Mouse (Mus musculus): ENCODE results near the gene Fgfr2. TPM values are rescaled to one million over a fixed set of nuclear protein-coding genes. Genes with fewer than 3 reads are reported as not detected.

The Fgfr2 gene
- polyA plus RNA-seq, 1 experiment: 59.9 TPM

DNA sequence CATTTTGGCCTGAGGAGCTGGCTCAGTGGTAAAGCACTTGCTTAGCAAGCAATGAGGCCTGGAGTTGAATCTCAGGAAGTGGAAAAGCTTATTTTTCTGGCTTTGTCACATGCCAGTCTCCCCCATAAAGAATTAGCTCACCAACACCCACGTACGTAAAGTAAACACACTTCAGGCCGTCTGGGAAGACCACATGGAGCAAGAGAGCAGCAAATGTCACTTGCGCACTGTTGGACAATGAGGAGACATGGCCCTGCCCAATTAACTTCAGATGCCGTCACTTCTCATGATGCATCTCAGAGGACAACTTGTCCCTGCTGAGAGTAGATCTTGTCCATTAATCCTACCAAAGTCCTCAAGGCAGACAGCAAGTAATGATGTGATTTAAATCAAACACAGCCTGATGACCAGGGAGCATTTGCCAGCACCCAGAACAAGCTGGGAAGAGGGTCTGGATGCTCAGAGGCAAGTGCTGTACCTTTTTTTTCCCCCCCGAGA, 774.0 kb downstream of the Fgfr2 start:
- Histone ChIP-seq H3K4me3 (ENCODE audit: insufficient read depth, low read length) (no peak overlapping the region), H3K4me1 (ENCODE audit: control insufficient read depth, insufficient read depth, low read length) (peaks cover 13% of the 10 kb centered on the region; the same call in 1 of the 2 replicates), H3K27ac (ENCODE audit: insufficient read depth, low read length) (no peak overlapping the region)
- TF ChIP-seq CTCF (IDR thresholded peaks at IDR 0.05; ENCODE audit: borderline replicate concordance, insufficient read depth, low read length): no peak
- no peak for TF ChIP-seq POLR2A (IDR thresholded peaks at IDR 0.05; ENCODE audit: low read depth, low read length)

DNA sequence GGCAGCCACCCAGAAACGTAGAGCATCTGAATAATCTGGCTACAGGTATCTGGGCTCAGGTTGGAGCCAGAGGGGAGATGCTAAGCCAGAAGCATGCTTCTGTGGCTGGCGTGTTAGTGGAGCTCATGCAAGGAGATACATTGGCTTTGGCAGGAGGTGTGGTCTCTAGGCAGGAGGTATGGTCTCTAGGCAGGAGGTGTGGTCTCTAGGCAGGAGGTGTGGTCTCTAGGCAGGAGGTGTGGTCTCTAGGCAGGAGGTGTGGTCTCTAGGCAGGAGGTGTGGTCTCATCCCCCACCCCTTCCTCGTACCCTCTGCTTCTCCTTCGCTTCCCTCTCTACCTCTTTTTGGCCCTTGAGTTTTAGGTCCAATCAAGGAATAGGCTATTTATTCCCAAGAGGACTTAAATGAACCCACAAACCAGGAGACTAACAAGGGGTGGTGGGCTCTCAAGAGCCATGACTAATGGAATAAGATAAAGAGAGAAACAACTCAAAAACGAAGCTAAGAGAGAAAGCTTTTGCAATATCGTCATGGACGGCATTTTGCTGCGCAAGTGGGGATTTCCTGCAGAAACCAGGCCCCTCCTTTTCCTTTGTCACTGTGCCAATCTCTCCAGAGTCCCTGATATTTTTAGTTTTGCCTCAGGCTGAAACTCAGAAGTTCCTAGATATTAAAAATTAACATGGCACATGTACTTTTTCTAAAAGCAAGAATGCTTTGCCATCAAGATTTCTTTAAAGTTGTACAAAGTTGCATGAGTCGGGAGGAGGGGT, 775.7 kb downstream of the Fgfr2 start:
- no peak overlapping the region for H3K4me3 ChIP-seq (ENCODE audit: insufficient read depth, low read length)
- TF ChIP-seq CTCF (IDR thresholded peaks at IDR 0.05; ENCODE audit: borderline replicate concordance, insufficient read depth, low read length) (no peak), POLR2A (IDR thresholded peaks at IDR 0.05; ENCODE audit: low read depth, low read length) (no peak)
- H3K27ac ChIP-seq (ENCODE audit: insufficient read depth, low read length): no peak overlapping the region
- H3K4me1 ChIP-seq (ENCODE audit: control insufficient read depth, insufficient read depth, low read length): peaks cover 13% of the 10 kb centered on the region; the same call in 1 of the 2 replicates

DNA sequence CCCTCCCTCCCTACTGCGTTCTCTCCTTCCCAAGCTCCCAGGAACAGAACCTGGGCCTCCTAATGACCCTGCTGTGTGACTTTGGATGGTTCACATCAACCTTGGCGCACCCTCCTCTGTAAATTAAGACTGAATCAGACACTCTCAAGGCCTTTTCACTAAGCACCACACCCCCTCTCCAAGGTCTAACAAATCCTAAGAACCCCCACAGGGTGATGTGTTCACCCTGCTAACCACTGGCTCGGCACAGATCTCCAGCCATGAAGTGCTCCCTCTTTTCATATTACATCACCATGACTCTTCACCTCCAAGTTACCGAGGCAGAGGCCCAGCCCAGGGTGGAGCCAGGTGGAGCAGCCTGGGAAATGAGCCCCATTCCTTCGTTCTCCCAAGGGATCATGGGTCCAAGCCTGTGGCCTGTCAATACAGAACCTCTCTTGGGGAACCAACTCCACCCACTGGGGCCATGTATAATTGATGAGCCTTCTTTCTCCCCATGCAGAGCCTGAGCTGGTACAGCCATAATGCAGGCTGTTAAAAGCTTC, 777.6 kb downstream of the Fgfr2 start:
- TF ChIP-seq POLR2A (IDR thresholded peaks at IDR 0.05; ENCODE audit: low read depth, low read length) (no peak), CTCF (IDR thresholded peaks at IDR 0.05; ENCODE audit: borderline replicate concordance, insufficient read depth, low read length) (no peak)
- no peak overlapping the region for H3K4me3 ChIP-seq (ENCODE audit: insufficient read depth, low read length)
- no peak overlapping the region for H3K27ac ChIP-seq (ENCODE audit: insufficient read depth, low read length)
- peaks cover 13% of the 10 kb centered on the region; the same call in 1 of the 2 replicates for H3K4me1 ChIP-seq (ENCODE audit: control insufficient read depth, insufficient read depth, low read length)

DNA sequence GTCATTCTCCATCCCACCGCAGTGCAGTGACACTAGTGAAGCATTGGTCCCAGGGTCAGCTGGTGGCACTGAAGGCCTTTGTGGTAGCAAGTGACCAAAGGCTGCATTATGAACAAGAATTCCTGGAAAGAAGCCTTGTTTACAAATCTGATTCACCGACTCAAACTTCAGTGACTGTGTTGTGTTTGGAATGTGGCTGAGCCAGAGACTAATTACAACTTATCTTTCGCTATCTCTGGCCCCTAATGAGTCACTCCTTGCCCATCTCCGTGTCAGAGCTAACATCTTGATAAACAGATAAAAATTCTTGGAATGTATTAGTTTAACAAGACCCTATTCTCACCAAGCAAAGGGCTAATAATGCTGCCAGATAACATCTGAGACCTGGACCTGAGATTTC, 778.5 kb downstream of the Fgfr2 start:
- Histone ChIP-seq H3K4me1 (ENCODE audit: control insufficient read depth, insufficient read depth, low read length) (peaks cover 13% of the 10 kb centered on the region; the same call in 1 of the 2 replicates), H3K27ac (ENCODE audit: insufficient read depth, low read length) (no peak overlapping the region), H3K4me3 (ENCODE audit: insufficient read depth, low read length) (no peak overlapping the region)
- no peak for TF ChIP-seq CTCF (IDR thresholded peaks at IDR 0.05; ENCODE audit: borderline replicate concordance, insufficient read depth, low read length)
- TF ChIP-seq POLR2A (IDR thresholded peaks at IDR 0.05; ENCODE audit: low read depth, low read length): no peak

DNA sequence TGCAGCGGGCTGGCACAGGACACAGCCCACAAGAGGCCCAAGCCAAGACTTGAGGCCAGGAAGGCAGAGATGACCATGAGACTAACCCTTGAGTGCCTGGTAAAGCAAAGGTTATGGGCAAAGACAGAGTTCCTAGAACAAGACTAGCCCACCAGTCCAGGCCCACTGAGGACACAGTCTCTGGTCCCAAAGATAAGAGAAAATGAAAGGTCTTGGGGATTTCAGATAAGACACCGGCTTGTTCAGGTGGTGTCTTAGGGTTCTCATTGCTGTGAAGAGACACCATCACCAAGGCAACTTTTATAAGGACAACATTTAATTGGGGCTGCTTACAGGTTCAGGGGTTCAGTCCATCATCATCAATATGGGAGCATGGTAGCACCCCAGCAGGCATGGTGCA, 779.2 kb downstream of the Fgfr2 start:
- no peak overlapping the region for H3K4me3 ChIP-seq (ENCODE audit: insufficient read depth, low read length)
- H3K4me1 ChIP-seq (ENCODE audit: control insufficient read depth, insufficient read depth, low read length): peaks cover 13% of the 10 kb centered on the region; the same call in 1 of the 2 replicates
- no peak overlapping the region for H3K27ac ChIP-seq (ENCODE audit: insufficient read depth, low read length)
- TF ChIP-seq CTCF (IDR thresholded peaks at IDR 0.05; ENCODE audit: borderline replicate concordance, insufficient read depth, low read length): no peak
- TF ChIP-seq POLR2A (IDR thresholded peaks at IDR 0.05; ENCODE audit: low read depth, low read length): no peak

DNA sequence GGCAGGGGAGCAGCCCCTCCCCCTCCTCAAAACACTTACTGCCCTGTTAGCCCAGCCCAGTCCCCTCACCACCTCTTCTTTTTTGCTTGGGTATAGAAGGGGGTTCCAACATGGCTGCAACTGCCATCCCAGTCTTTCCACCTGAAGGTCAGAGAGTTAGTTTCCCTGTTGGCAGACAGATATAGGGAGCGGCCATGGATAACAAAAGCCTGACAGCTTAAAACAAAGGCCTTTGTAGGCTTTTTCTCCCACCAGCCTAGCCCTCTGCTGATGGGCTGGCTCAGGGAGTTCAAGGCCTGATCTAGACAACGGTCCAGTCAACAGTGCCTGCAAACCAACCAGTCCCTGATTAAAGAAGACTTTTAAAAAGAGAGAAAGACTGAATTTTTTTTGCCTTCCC, 780.0 kb downstream of the Fgfr2 start:
- Histone ChIP-seq H3K27ac (ENCODE audit: insufficient read depth, low read length) (no peak overlapping the region), H3K4me1 (ENCODE audit: control insufficient read depth, insufficient read depth, low read length) (peaks cover 13% of the 10 kb centered on the region; the same call in 1 of the 2 replicates), H3K4me3 (ENCODE audit: insufficient read depth, low read length) (no peak overlapping the region)
- TF ChIP-seq CTCF (IDR thresholded peaks at IDR 0.05; ENCODE audit: borderline replicate concordance, insufficient read depth, low read length) (no peak), POLR2A (IDR thresholded peaks at IDR 0.05; ENCODE audit: low read depth, low read length) (no peak)

DNA sequence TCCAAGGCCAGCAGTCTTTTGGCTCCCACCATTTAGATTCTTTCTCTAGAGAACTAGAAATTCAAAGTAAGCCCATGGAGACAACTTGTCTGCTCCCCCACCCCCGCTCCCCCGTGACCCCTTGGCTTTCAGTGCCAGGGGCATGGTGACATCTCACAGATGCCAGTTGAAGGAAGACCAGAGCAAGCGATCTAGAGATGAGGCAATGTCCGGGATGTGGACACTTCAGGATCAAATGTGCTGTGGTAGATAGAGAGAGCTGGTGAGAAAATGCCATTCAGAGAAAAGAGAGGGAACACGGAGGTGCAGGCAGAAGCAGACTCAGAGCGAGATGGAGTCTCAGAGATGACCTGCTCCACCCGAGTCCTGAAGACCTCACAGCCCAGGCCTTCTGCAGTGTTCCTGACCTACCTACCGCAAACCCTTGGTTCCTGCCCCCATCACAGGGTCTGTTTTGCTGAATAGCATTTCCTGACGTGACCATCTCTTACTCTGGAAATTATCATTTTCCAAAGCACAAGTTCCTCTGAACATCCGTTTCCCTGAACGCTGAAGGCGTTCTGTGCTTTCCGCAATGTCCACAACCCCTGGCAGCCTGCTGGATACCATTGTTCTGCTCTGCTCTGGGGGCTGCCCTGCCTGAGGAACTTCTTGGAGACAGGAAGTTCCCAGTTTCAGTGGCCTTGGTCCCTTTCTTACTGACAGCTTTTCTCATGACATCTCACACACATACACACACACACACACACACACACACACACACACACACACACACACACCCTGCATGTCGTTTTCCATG, 783.9 kb downstream of the Fgfr2 start:
- H3K4me1 ChIP-seq (ENCODE audit: control insufficient read depth, insufficient read depth, low read length): 0 out of 2 replicates have a peak, but pooled peaks cover under 1% of the 10 kb centered on the region
- no peak for TF ChIP-seq POLR2A (IDR thresholded peaks at IDR 0.05; ENCODE audit: low read depth, low read length)
- no peak overlapping the region for H3K27ac ChIP-seq (ENCODE audit: insufficient read depth, low read length)

DNA sequence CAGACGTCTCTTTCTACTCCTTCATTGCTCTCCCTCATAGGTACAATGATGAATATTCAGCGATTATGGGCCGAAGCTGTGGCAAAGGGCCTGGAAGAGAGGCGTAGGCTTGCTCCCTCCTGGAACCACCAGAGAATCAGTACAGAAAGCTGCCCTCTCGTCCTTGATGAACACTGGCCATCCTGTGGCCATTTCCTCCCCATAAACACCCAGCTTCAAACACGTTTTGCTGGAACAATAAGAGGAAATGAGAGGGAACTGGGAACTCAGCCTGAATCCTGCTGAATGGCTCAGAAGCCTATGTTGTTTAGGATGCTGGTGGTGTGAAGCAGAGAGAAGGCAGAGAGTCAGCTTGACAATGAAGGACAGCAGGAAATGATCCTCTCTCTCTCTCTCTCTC, 784.8 kb downstream of the Fgfr2 start:
- Histone ChIP-seq H3K4me1 (ENCODE audit: control insufficient read depth, insufficient read depth, low read length) (no peaks in the 10 kb centered on the region), H3K27ac (ENCODE audit: insufficient read depth, low read length) (no peak overlapping the region), H3K4me3 (ENCODE audit: insufficient read depth, low read length) (no peak overlapping the region)
- no peak for TF ChIP-seq CTCF (IDR thresholded peaks at IDR 0.05; ENCODE audit: borderline replicate concordance, insufficient read depth, low read length)
- no peak for TF ChIP-seq POLR2A (IDR thresholded peaks at IDR 0.05; ENCODE audit: low read depth, low read length)

More for the DNA sequence above, 783.9 kb downstream of the Fgfr2 start:
- H3K4me3 ChIP-seq (ENCODE audit: insufficient read depth, low read length): no peak overlapping the region

DNA sequence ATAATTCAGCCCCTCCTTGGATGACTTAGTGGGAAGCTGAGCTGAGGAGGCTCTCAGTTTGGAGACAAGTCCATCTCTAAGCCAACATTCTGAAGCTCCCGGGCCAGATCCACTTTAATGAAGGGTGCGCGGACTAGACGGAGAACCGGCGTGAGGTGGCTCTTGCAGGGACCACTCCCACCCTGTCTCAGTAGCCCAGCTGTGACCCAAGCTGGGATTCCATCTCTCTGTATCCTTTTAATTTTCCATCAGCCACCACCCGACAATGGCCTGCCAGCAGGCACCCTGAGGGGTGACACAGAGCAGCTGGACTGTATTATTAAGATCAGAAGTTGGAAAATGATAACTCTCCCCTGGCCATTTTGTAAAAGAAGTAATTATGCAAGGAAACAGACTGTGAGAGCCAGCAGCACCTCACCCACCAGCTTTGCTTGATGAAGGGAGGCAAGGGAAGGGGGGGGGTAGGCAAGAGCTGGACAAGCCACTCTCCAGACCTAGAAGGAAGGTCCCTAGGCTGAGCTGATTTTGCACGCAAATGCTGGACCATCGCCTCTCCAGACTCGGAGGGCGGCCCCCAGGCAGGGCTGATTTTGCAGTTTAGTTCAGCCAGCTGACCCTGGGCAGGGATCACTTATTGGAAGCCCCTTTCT, 785.8 kb downstream of the Fgfr2 start:
- H3K27ac ChIP-seq (ENCODE audit: insufficient read depth, low read length): no peak overlapping the region
- TF ChIP-seq CTCF (IDR thresholded peaks at IDR 0.05; ENCODE audit: borderline replicate concordance, insufficient read depth, low read length): no peak
- no peak for TF ChIP-seq POLR2A (IDR thresholded peaks at IDR 0.05; ENCODE audit: low read depth, low read length)
- H3K4me3 ChIP-seq (ENCODE audit: insufficient read depth, low read length): no peak overlapping the region
- H3K4me1 ChIP-seq (ENCODE audit: control insufficient read depth, insufficient read depth, low read length): no peaks in the 10 kb centered on the region
